Mouse (Mus musculus): ENCODE results near the gene Tsfm. TPM values are rescaled to one million over a fixed set of nuclear protein-coding genes. Genes with fewer than 3 reads are reported as not detected.

Tsfm gene
- total and polyA plus RNA-seq, 3 experiments, result 53.0 to 88.9 (median 78.0) TPM

DNA sequence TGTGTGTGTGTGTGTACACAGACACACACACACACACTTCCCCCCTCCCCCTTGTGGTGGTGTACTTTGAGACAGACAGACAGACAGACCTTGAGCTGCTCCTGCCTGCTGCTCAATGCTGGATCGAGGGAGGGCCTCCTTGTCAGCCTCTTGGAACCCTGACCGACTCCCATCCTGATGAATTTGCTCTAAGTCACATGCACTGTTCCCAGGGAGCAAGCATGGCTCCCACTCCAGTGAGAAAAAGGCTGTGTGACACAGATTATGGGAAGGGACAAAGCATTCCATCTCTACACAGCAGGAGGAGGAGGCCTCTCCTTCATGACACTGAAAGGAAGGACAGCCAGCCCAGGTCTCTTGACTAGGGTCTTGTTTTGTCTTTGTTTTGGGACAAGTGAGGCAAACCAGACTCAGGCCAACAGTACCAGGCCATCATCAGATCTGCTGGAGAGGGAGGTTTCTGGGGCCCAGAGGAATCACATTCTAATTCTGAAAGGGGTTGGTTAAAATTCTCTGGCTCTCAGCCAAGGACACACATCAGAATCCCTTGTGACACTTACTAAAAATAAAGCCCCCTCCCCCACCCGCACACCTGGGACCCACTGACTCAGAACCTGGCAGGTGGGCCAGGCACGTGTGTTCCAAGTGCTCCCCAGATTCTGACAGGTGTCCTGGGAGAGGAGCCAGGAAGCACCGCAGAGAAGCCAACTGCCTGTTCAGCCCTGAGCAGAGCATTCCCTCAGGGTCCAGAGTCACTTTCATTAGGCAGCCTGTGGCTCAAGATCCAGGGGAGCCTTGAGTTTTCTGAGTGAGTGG is 46.2 kb downstream of the Tsfm start:
- DNase-seq (ENCODE audit: extremely low read depth), result no peak
- Histone ChIP-seq H3K79me2 (replicated peaks; ENCODE audit: control insufficient read depth, extremely low read depth, insufficient read depth, poor library complexity, severe bottlenecking) (peaks cover 22% of the 10 kb centered on the region), H3K9me3 (replicated peaks; ENCODE audit: low read length) (no peaks in the 10 kb centered on the region), H3K4me1 (ENCODE audit: control insufficient read depth in 1 of 2, insufficient read depth in 2 of 2) (peaks cover 16 to 54% of the 10 kb centered on the region in 2 experiments), H3K9ac (ENCODE audit: insufficient read depth, low read depth) (no peak overlapping the region), H3K4me3 (replicated peaks in 1 of 3; ENCODE audit: low read depth in 2 of 3, low read length in 2 of 3, poor library complexity in 1 of 3) (no peak overlapping the region), H3K27ac (ENCODE audit: insufficient read depth, low read depth) (no peak overlapping the region), H3K36me3 (replicated peaks in 1 of 2; ENCODE audit: control insufficient read depth in 1 of 2, insufficient read depth in 1 of 2, low read length in 1 of 2) (peaks cover 3 to 25% of the 10 kb centered on the region in 2 experiments), H3K27me3 (replicated peaks) (no peaks in the 10 kb centered on the region), H3K4me2 (ENCODE audit: insufficient read depth, low read depth, poor library complexity, severe bottlenecking) (no peak overlapping the region)
- dilution Hi-C loops (cut with MboI; ENCODE audit: extremely low pct_ligation_motif_present, extremely low pct_unique_long_range_greater_than_20kb, low sequenced_read_pairs), result no loop called here
- in situ Hi-C loops (cut with MboI; ENCODE audit: low pct_ligation_motif_present, low pct_unique_long_range_greater_than_20kb, low sequenced_read_pairs), result no loop called here
- 0 out of 2 replicates have a peak, but pooled peaks have one; percentile 17 for TF ChIP-seq BHLHE40 (IDR thresholded peaks at IDR 0.05; ENCODE audit: low read depth, low read length)
- TF ChIP-seq SIN3A (IDR thresholded peaks at IDR 0.05; ENCODE audit: low read length), result no peak

DNA sequence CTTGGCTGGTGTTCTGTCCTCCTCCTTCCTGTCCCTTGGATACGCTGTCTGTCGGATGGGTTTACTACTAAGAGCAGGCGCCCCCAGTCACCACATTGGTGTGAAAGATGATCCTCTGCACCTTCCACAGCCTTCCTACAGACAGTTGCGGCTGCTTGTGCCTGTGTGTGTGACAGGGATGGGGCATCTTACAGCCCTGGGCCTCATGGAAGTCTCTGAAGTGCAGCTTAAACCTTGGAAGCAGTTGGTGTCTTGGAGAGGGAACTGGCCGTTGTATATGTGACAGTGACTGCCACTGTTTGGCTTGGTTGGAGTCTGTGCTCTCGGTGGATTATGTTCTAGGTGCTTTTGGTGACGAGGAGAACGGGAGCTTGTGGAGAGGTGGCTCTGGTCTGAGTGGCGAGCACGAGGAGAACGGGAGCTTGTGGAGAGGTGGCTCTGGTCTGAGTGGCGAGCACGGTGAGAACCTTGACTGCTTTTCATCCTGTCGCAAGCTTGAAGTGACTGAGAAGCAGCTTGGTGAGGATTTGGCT is 47.4 kb downstream of the Tsfm start:
- H3K27ac ChIP-seq (ENCODE audit: insufficient read depth, low read depth), result no peak overlapping the region
- in situ Hi-C loops (cut with MboI; ENCODE audit: low pct_ligation_motif_present, low pct_unique_long_range_greater_than_20kb, low sequenced_read_pairs) (no loop called here), dilution Hi-C loops (cut with MboI; ENCODE audit: extremely low pct_ligation_motif_present, extremely low pct_unique_long_range_greater_than_20kb, low sequenced_read_pairs) (no loop called here)
- no peak for DNase-seq (ENCODE audit: extremely low read depth)
- H3K4me1 ChIP-seq (ENCODE audit: control insufficient read depth in 1 of 2, insufficient read depth in 2 of 2), result peaks cover 16 to 52% of the 10 kb centered on the region in 2 experiments
- no peaks in the 10 kb centered on the region for H3K9me3 ChIP-seq (replicated peaks; ENCODE audit: low read length)
- H3K4me3 ChIP-seq (replicated peaks in 1 of 3; ENCODE audit: low read depth in 2 of 3, low read length in 2 of 3, poor library complexity in 1 of 3), result no peak overlapping the region
- no peak overlapping the region for H3K4me2 ChIP-seq (ENCODE audit: insufficient read depth, low read depth, poor library complexity, severe bottlenecking)
- H3K27me3 ChIP-seq (replicated peaks), result no peaks in the 10 kb centered on the region
- peaks cover 3 to 25% of the 10 kb centered on the region in 2 experiments for H3K36me3 ChIP-seq (replicated peaks in 1 of 2; ENCODE audit: control insufficient read depth in 1 of 2, insufficient read depth in 1 of 2, low read length in 1 of 2)
- H3K9ac ChIP-seq (ENCODE audit: insufficient read depth, low read depth), result no peak overlapping the region
- TF ChIP-seq ELF1 (IDR thresholded peaks at IDR 0.05; ENCODE audit: low read depth, low read length) (no peak), IRF4 (IDR thresholded peaks at IDR 0.05; ENCODE audit: low read depth, low read length) (no peak), JUN (IDR thresholded peaks at IDR 0.05; ENCODE audit: insufficient read depth, low read depth, low read length) (no peak), ETS1 (conservative IDR thresholded peaks at IDR 0.05; ENCODE audit: low read depth, low read length) (no peak), MAZ (IDR thresholded peaks at IDR 0.05; ENCODE audit: low read depth, low read length) (no peak), ZKSCAN1 (IDR thresholded peaks at IDR 0.05; ENCODE audit: borderline replicate concordance, low read depth, low read length) (no peak), HCFC1 (IDR thresholded peaks at IDR 0.05; ENCODE audit: low read depth, low read length) (no peak), MYC (IDR thresholded peaks at IDR 0.05; ENCODE audit: low read depth, low read length) (no peak), BHLHE40 (IDR thresholded peaks at IDR 0.05; ENCODE audit: low read depth, low read length) (no peak)
- peaks cover 23% of the 10 kb centered on the region for H3K79me2 ChIP-seq (replicated peaks; ENCODE audit: control insufficient read depth, extremely low read depth, insufficient read depth, poor library complexity, severe bottlenecking)

DNA sequence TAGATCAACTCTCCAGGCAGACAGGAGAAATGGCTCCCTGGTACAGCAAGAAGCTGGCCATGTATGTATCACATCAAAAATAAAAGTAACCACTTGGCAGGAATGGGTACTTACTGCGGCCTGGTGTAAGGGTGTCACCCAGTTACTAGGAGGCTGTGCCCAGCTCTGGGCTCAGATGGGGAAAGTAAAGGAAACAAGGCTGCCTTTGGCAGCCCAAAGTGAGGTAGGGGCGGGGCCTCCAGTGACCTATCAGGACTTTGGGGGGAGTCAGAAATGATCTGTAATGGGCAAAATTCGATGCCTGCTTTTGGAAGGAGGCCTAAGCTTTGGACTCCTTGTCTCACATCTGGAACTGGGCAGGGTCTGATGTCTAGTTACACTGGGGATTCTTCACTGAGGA is 48.9 kb downstream of the Tsfm start:
- Histone ChIP-seq H3K4me2 (ENCODE audit: insufficient read depth, low read depth, poor library complexity, severe bottlenecking) (no peak overlapping the region), H3K9ac (ENCODE audit: insufficient read depth, low read depth) (no peak overlapping the region), H3K36me3 (replicated peaks in 1 of 2; ENCODE audit: control insufficient read depth in 1 of 2, insufficient read depth in 1 of 2, low read length in 1 of 2) (peaks cover 3 to 22% of the 10 kb centered on the region in 2 experiments), H3K4me3 (replicated peaks in 1 of 3; ENCODE audit: low read depth in 2 of 3, low read length in 2 of 3, poor library complexity in 1 of 3) (no peak overlapping the region), H3K9me3 (replicated peaks; ENCODE audit: low read length) (no peaks in the 10 kb centered on the region), H3K4me1 (ENCODE audit: control insufficient read depth in 1 of 2, insufficient read depth in 2 of 2) (peaks cover 12 to 43% of the 10 kb centered on the region in 2 experiments), H3K27me3 (replicated peaks) (peaks cover 6% of the 10 kb centered on the region), H3K27ac (ENCODE audit: insufficient read depth, low read depth) (no peak overlapping the region), H3K79me2 (replicated peaks; ENCODE audit: control insufficient read depth, extremely low read depth, insufficient read depth, poor library complexity, severe bottlenecking) (peaks cover 23% of the 10 kb centered on the region)
- no peak for DNase-seq (ENCODE audit: extremely low read depth)
- in situ Hi-C loops (cut with MboI; ENCODE audit: low pct_ligation_motif_present, low pct_unique_long_range_greater_than_20kb, low sequenced_read_pairs) (no loop called here), dilution Hi-C loops (cut with MboI; ENCODE audit: extremely low pct_ligation_motif_present, extremely low pct_unique_long_range_greater_than_20kb, low sequenced_read_pairs) (no loop called here)
- no peak for TF ChIP-seq KAT2A (IDR thresholded peaks at IDR 0.05; ENCODE audit: insufficient replicate concordance, low read length)
- TF ChIP-seq MAX (IDR thresholded peaks at IDR 0.05; ENCODE audit: low read length), result no peak
- TF ChIP-seq MYC (IDR thresholded peaks at IDR 0.05; ENCODE audit: low read depth, low read length), result no peak
- no peak for TF ChIP-seq MXI1 (IDR thresholded peaks at IDR 0.05; ENCODE audit: low read depth, low read length)
- TF ChIP-seq CTCF (conservative IDR thresholded peaks at IDR 0.05 in 1 of 2, IDR thresholded peaks at IDR 0.05 in 1 of 2; ENCODE audit: low read depth in 2 of 2, low read length in 2 of 2), result no peak
- TF ChIP-seq IRF4 (IDR thresholded peaks at IDR 0.05; ENCODE audit: low read depth, low read length), result no peak
- no peak for TF ChIP-seq JUN (IDR thresholded peaks at IDR 0.05; ENCODE audit: insufficient read depth, low read depth, low read length)
- no peak for TF ChIP-seq ZC3H11A (IDR thresholded peaks at IDR 0.05; ENCODE audit: low read depth, low read length)
- TF ChIP-seq NELFE (IDR thresholded peaks at IDR 0.05; ENCODE audit: low read depth, low read length), result no peak
- no peak for TF ChIP-seq BHLHE40 (IDR thresholded peaks at IDR 0.05; ENCODE audit: low read depth, low read length)
- TF ChIP-seq USF1 (IDR thresholded peaks at IDR 0.05; ENCODE audit: low read depth, low read length), result no peak

Data from CH12.LX (cell line).